Mouse (Mus musculus) stomach, postnatal 0 days (tissue): ENCODE measurements around the gene Baiap2l2.

Experiments used
- CTCF ChIP-seq: IDR thresholded peaks from 2 replicates; pipeline ENCODE4 v1.5.1; 2016; ENCODE audit warnings: antibody characterized with exemption, low read depth, mild to moderate bottlenecking, moderate library complexity
- EP300 ChIP-seq: optimal IDR thresholded peaks from 2 replicates; pipeline ENCODE3; 2016; ENCODE audit warnings: antibody characterized with exemption

DNA sequence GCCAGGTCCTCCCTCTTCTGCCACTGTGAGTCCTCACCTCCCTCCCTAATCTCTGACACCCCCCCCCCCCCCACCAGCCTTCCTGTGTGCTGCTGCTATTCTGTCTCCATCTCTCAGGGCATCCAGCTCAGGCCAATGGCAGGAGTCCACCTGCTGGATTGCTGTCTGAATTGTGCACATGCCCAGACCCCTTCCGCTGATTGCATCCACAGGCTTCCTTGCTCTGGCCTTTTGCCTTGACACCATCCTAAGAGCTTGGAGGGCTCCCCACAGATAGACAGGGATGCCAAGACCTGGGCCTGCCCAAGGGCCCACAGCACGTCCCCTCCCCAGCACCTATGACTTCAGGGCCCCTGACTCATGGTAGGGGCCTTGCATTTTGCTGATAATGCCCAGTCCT lies 75.0 kb downstream of the Baiap2l2 start:
- TF ChIP-seq EP300 (no peak), CTCF (no peak)
